Mouse (Mus musculus) CH12.LX (cell line): Measurements from ENCODE around the gene Nutm1.

Experiments used
- BHLHE40 ChIP-seq: IDR thresholded peaks from 2 replicates; pipeline ENCODE4 v1.6.1; 2011; ENCODE audit warnings: mild to moderate bottlenecking, low read depth, low read length, improper control_type of control experiment
- CTCF ChIP-seq, 2 experiments: IDR thresholded peaks in 1 of 2; conservative IDR thresholded peaks in 1 of 2; 2 replicates each; pipeline ENCODE4 v1.5.1; 2011 to 2012; ENCODE audit warnings: low read depth in 2 of 2, low read length in 2 of 2, improper control_type of control experiment in 1 of 2, inconsistent platforms in 1 of 2, mild to moderate bottlenecking in 1 of 2, moderate library complexity in 1 of 2
- ELF1 ChIP-seq: IDR thresholded peaks from 2 replicates; pipeline ENCODE4 v1.6.1; 2014; ENCODE audit warnings: low read depth, mild to moderate bottlenecking, inconsistent platforms, low read length, improper control_type of control experiment
- EP300 ChIP-seq: IDR thresholded peaks from 2 replicates; pipeline ENCODE4 v1.6.1; 2011; ENCODE audit warnings: low read length, improper control_type of control experiment
- ETS1 ChIP-seq: conservative IDR thresholded peaks from 2 replicates; pipeline ENCODE4 v1.6.1; 2012; ENCODE audit warnings: low read depth, mild to moderate bottlenecking, inconsistent platforms, low read length, improper control_type of control experiment, moderate library complexity
- MAFK ChIP-seq: IDR thresholded peaks from 2 replicates; pipeline ENCODE4 v1.6.1; 2011; ENCODE audit warnings: low read length, improper control_type of control experiment; ENCODE audit not compliant: insufficient replicate concordance
- MAX ChIP-seq: IDR thresholded peaks from 2 replicates; pipeline ENCODE4 v1.6.1; 2011; ENCODE audit warnings: low read length, improper control_type of control experiment
- NRF1 ChIP-seq: IDR thresholded peaks from 2 replicates; pipeline ENCODE4 v1.6.1; 2014; ENCODE audit warnings: low read depth, mild to moderate bottlenecking, inconsistent platforms, low read length, improper control_type of control experiment, moderate library complexity
- POLR2AphosphoS2 ChIP-seq: IDR thresholded peaks from 2 replicates; pipeline ENCODE4 v1.6.1; 2011; ENCODE audit warnings: low read depth, low read length, improper control_type of control experiment
- ZMIZ1 ChIP-seq: IDR thresholded peaks from 2 replicates; pipeline ENCODE4 v1.6.1; 2012; ENCODE audit warnings: low read depth, mild to moderate bottlenecking, inconsistent platforms, low read length, improper control_type of control experiment

DNA sequence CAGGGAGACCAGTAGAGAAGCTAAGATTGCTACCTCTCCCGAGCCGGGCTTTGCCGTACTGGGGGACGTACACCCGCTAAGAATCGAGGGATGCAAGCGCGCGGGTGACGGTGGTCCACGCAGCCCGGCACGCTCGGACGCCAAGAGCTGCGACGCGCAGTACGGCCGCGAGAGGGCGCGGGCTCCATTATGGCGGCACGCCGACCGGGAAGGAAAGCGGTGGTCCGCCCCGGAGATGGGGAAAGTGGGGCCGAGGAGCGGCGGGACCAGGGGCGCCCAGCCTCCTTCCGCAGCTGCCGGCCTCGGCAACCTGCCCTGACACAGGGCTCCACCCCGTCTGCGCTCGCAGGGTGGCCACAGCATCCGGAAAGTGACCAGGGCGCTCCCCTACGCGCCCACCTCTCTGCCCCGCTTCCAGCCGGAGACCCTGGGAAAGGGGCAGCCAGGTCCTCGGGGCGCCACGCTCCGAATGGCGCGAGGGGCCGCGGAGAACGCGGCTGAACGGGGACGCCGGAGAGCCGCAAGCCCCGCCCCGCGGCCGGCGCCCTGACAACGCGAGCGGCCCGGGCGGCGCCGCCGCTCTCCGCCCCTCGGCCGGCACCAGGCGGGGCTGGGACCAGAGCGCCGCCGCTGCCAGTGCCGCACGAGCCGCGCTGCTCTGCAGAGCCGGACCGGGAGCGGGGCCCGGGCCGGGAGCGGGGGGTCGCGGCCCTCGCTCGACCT lies 19.7 kb downstream of the Nutm1 start, which contains the start of gene Lpcat4:
- TF ChIP-seq MAX = peak; percentile 50; the same call in 1 of the 2 replicates
- peak; percentile 64 for TF ChIP-seq BHLHE40
- TF ChIP-seq CTCF (conservative IDR thresholded peaks at IDR 0.05 in 1 of 2, IDR thresholded peaks at IDR 0.05 in 1 of 2; ENCODE audit: low read depth in 2 of 2, low read length in 2 of 2) = peak in 1 of 2 experiments; percentile 76; a peak in 2 of 4 replicates
- TF ChIP-seq NRF1 = 0 out of 2 replicates have a peak, but pooled peaks have one; percentile 30
- TF ChIP-seq ETS1 = no peak
- no peak for TF ChIP-seq MAFK
- TF ChIP-seq EP300 = no peak
- TF ChIP-seq ZMIZ1 = peak; percentile 62; the same call in 1 of the 2 replicates
- TF ChIP-seq POLR2AphosphoS2 = no peak
- TF ChIP-seq ELF1 = peak; percentile 53; the same call in 1 of the 2 replicates
